Mouse (Mus musculus): ENCODE results near the gene Dnah17.

Dnah17 gene

GRCm38 (mm10) chr11:118142547-118143165 lies 12.2 kb upstream of the Dnah17 start:
- no peak for DNase-seq

- no peak for DNase-seq
Measured at GRCm38 (mm10) chr11:118140771-118141565, 10.5 kb upstream of the Dnah17 start.

GRCm38 (mm10) chr11:118138347-118138746 lies 7.9 kb upstream of the Dnah17 start:
- DNase-seq = no peak

- DNase-seq = no peak
Measured at GRCm38 (mm10) chr11:118136172-118136632, 5.8 kb upstream of the Dnah17 start.

GRCm38 (mm10) chr11:118135271-118135670 lies 4.8 kb upstream of the Dnah17 start:
- DNase-seq = no peak

GRCm38 (mm10) chr11:118133752-118134169 lies 3.3 kb upstream of the Dnah17 start:
- DNase-seq = peak; percentile 58

- no peak for DNase-seq
Measured at GRCm38 (mm10) chr11:118133133-118133751, 2.8 kb upstream of the Dnah17 start.

GRCm38 (mm10) chr11:118132136-118132535 lies 1.7 kb upstream of the Dnah17 start:
- no peak for DNase-seq

- DNase-seq = no peak
Measured at GRCm38 (mm10) chr11:118129812-118130211, 622 bp downstream of the Dnah17 start.

GRCm38 (mm10) chr11:118121592-118121991 lies 8.8 kb downstream of the Dnah17 start:
- no peak for DNase-seq

GRCm38 (mm10) chr11:118118777-118119176 lies 11.7 kb downstream of the Dnah17 start:
- DNase-seq = no peak

GRCm38 (mm10) chr11:118114581-118115110 lies 15.8 kb downstream of the Dnah17 start:
- no peak for DNase-seq

- DNase-seq = no peak
Measured at GRCm38 (mm10) chr11:118113516-118114205, 16.8 kb downstream of the Dnah17 start.

- DNase-seq = peak; percentile 82
Measured at GRCm38 (mm10) chr11:118104001-118104400, 26.4 kb downstream of the Dnah17 start.

- no peak for DNase-seq
Measured at GRCm38 (mm10) chr11:118103383-118103782, 27.1 kb downstream of the Dnah17 start.

- peak; percentile 87 for DNase-seq
Measured at GRCm38 (mm10) chr11:118102838-118103237, 27.6 kb downstream of the Dnah17 start.

GRCm38 (mm10) chr11:118101133-118101532 lies 29.3 kb downstream of the Dnah17 start:
- no peak for DNase-seq

- no peak for DNase-seq
Measured at GRCm38 (mm10) chr11:118096736-118097135, 33.7 kb downstream of the Dnah17 start.

- DNase-seq = no peak
Measured at GRCm38 (mm10) chr11:118095004-118095403, 35.4 kb downstream of the Dnah17 start.

- no peak for DNase-seq
Measured at GRCm38 (mm10) chr11:118091002-118091670, 39.3 kb downstream of the Dnah17 start.

GRCm38 (mm10) chr11:118088896-118089295 lies 41.5 kb downstream of the Dnah17 start:
- DNase-seq = no peak

- no peak for DNase-seq
Measured at GRCm38 (mm10) chr11:118085961-118086360, 44.5 kb downstream of the Dnah17 start.
